Mouse (Mus musculus): Measurements from ENCODE around the gene Surf6.
A peak's percentile ranks its signal among the peaks of the same experiment; 100 is the strongest.
"Not testable (repeated sequence)": the region's sequence is repeated elsewhere in the genome, so short reads cannot be mapped to it uniquely, and the experiment has no call there.

The Surf6 gene

GRCm38 (mm10) chr2:26913416-26914147, 10.9 kb upstream of the Surf6 start:
- DNase-seq (ENCODE audit: low read depth, low spot score) = no peak

GRCm38 (mm10) chr2:26912253-26912770, 9.6 kb upstream of the Surf6 start:
- DNase-seq (ENCODE audit: low read depth, low spot score) = no peak

- DNase-seq (ENCODE audit: low read depth, low spot score) = peak; percentile 57
Observed at GRCm38 (mm10) chr2:26910994-26911765, 8.5 kb upstream of the Surf6 start.

- peak; percentile 98 for DNase-seq (ENCODE audit: low read depth, low spot score)
Observed at GRCm38 (mm10) chr2:26910124-26910993, 7.7 kb upstream of the Surf6 start, which contains the start of the genes Med22 and Rpl7a. Med22 (minus strand) TSS chr2:26910677. Rpl7a (plus strand) TSS chr2:26910764.

- peak; percentile 27 for DNase-seq (ENCODE audit: low read depth, low spot score)
Observed at GRCm38 (mm10) chr2:26909387-26909784, 6.7 kb upstream of the Surf6 start.

GRCm38 (mm10) chr2:26908710-26909386, 6.2 kb upstream of the Surf6 start:
- no peak for DNase-seq (ENCODE audit: low read depth, low spot score)

- DNase-seq (ENCODE audit: low read depth, low spot score) = peak; percentile 77
Observed at GRCm38 (mm10) chr2:26907109-26907508, 4.4 kb upstream of the Surf6 start.

- DNase-seq (ENCODE audit: low read depth, low spot score) = no peak
Observed at GRCm38 (mm10) chr2:26906431-26906830, 3.8 kb upstream of the Surf6 start.

- DNase-seq (ENCODE audit: low read depth, low spot score) = no peak
Observed at GRCm38 (mm10) chr2:26905936-26906335, 3.3 kb upstream of the Surf6 start.

- DNase-seq (ENCODE audit: low read depth, low spot score) = peak; percentile 61
Observed at GRCm38 (mm10) chr2:26903311-26903710, 632 bp upstream of the Surf6 start.

GRCm38 (mm10) chr2:26901834-26902400, 762 bp downstream of the Surf6 start:
- DNase-seq (ENCODE audit: low read depth, low spot score) = no peak

GRCm38 (mm10) chr2:26900731-26901130, 1.9 kb downstream of the Surf6 start:
- DNase-seq (ENCODE audit: low read depth, low spot score) = peak; percentile 58

GRCm38 (mm10) chr2:26895898-26896297, 6.8 kb downstream of the Surf6 start:
- no peak for DNase-seq (ENCODE audit: low read depth, low spot score)

- DNase-seq (ENCODE audit: low read depth, low spot score) = not testable (repeated sequence)
Observed at GRCm38 (mm10) chr2:26886170-26886569, 16.5 kb downstream of the Surf6 start.

- DNase-seq (ENCODE audit: low read depth, low spot score) = not testable (repeated sequence)
Observed at GRCm38 (mm10) chr2:26885541-26885940, 17.1 kb downstream of the Surf6 start.

GRCm38 (mm10) chr2:26878571-26878970, 24.1 kb downstream of the Surf6 start:
- no peak for DNase-seq (ENCODE audit: low read depth, low spot score)

GRCm38 (mm10) chr2:26870666-26871065, 32.0 kb downstream of the Surf6 start:
- DNase-seq (ENCODE audit: low read depth, low spot score) = no peak

- no peak for DNase-seq (ENCODE audit: low read depth, low spot score)
Observed at GRCm38 (mm10) chr2:26864879-26865278, 37.8 kb downstream of the Surf6 start, which contains the start of gene Abo. Abo (minus strand) TSS chr2:26864979.

- DNase-seq (ENCODE audit: low read depth, low spot score) = no peak
Observed at GRCm38 (mm10) chr2:26862856-26863255, 39.8 kb downstream of the Surf6 start.

- DNase-seq (ENCODE audit: low read depth, low spot score) = peak; percentile 47
Observed at GRCm38 (mm10) chr2:26847706-26848105, 55.0 kb downstream of the Surf6 start.
